Mouse (Mus musculus) kidney, postnatal 10 days (tissue): ENCODE data around the gene Epor.
A peak's percentile ranks its signal among the peaks of the same experiment; 100 is the strongest.

Experiments used
- DNase-seq: peaks from one replicate; pipeline ENCODE4 v3.0.0; 2021; ENCODE audit warnings: mixed read lengths

The Epor gene

GRCm38 (mm10) chr9:21963417-21963816 lies at the start of gene Epor:
TSS of gene Epor (minus strand) at chr9:21963506.
- DNase-seq = peak; percentile 83

DNA sequence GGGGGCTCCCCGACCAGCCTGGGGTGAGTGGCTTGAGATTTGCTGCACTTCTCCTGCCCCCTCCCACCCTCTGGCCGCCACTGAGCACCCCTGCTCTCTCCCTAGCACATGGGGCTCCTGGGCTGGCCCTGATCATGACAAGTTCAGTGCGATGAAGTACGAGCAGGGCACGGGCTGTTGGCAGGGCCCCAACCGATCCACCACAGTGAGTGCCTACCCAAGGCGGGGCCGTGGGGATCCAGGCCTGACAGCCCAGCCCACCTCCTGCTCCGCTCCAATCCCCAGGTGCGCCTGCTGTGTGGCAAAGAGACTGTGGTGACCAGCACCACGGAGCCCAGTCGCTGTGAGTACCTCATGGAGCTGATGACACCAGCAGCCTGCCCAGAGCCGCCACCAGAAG lies 49.4 kb upstream of the Epor start:
- DNase-seq = no peak

- DNase-seq = no peak
Observed at GRCm38 (mm10) chr9:22011055-22011454, 47.7 kb upstream of the Epor start.

GRCm38 (mm10) chr9:22004546-22004945 lies 41.2 kb upstream of the Epor start:
- DNase-seq = no peak

DNA sequence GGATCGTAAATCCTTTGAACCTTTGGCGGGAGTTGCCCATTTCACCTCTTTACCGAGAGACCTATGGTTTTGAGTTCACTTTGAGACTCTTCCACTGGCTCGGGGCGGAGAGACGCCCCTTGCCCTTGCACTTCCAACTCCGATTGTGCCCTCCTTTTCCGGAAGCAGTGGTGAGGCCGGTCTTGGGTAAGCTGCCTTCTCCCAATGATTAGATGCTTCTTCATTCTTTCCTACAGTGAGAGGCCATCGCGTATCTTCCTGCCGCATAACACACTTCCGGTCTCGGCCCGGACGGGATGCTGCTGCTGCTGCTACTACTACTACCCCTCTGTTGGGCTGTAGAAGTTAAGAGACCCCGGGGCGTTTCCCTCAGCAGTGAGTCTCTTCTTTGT lies 39.9 kb upstream of the Epor start:
- DNase-seq = peak; percentile 66

DNA sequence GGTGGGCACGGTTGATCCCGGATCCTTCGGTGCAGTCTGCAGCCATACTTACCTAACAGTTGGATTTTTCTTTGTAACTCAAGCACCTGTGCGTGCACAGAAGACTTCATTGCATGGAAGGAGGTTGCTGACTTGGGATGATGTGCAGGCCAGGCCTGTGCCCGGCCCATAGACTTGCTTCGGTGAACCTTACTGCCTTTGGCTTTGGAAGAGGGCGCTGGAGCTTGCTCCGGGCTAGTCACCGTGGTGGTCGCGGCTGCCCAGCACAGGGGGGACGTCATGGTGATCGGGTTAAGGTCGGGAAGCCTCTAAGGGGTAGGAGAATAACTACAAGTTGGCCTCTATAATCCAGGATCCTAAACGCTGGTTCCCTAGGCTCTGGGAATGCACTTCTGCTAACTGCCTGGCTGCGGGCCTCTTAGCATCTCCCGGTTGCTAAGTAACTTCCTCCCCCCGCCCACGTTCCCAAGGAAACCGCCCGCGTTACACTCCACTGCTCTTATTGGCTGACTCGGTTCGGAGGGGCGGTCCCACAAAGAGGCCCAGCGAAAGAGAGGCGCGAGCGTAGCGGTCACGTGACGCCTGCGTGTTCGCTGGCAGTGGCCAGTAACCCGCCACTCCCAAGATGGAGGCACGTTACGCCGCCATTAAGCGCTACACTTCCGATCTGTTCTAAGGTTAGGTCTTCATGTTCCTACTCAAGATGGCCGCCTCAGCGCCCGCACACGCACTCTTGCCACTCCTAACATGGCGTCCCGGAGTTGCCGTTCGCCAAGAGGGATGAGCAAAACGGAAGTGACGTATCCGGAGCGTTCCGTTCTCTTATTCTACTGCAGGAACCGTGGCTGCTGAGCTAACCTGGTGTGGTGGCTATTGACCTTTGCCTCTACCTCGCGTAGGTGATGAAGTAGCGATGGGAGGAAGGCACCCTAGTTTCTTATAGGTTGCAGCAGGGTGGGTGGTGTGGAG lies 39.2 kb upstream of the Epor start, which contains the start of the genes Ccdc151 and Prkcsh:
Gene Ccdc151, minus strand, starts transcription at position 441 of the 969 bp plus-strand sequence.
Gene Prkcsh, plus strand, starts transcription at position 613 of the 969 bp plus-strand sequence.
- DNase-seq = peak; percentile 100

DNA sequence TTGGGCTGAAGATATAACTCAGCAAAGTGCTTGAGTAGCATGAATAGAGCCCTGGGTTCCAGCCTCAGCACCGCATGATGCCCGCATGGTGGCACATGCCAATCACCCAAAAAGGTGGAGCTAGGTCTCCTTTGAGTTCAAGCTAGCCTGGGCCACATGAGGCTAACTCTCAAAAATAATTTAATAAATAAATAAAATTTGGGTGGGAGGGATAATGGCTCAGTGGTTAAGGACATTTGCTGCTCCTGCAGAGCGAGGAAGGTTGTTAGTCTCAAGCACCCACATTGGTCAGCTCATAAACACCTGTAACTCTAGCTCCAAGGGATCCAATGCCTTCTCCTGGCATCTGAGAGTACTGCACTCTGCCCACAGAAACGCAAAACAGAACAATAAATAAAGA lies 38.3 kb upstream of the Epor start:
- DNase-seq = no peak

GRCm38 (mm10) chr9:22000296-22000695 lies 37.0 kb upstream of the Epor start:
- no peak for DNase-seq

DNA sequence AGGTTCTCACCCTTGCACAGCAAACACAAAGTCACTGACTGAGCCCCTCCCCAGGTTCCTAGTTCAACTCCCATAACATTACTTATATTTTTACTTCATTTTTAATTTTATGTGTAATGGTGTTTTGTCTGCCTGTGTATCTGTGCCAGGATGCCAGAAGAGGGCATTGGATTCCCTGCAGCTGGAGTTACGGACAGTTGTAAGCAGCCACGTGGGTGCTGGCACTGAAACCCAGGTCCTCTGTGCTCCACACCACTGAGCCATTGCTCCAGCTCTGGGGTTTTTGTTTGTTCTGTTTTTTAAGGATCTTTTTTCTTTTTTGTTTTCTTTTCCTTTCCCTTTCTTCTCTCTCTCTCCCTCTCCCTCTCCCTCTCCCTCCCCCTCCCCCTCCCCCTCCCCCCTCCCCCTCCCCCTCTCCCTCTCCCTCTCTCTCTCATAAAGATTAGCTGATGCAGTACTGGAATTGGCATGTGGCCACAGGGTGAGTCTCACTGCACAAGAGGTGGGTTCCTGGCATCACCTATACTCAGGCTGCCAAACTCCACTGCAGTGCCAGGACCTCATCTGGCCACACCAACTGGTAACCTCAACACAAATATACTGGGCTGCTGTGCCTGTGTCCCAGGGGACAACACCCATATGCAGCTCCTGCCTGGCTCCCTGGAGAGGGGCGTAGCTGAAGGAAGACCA lies 33.0 kb upstream of the Epor start:
- no peak for DNase-seq

- no peak for DNase-seq
Observed at GRCm38 (mm10) chr9:21992227-21992626, 28.9 kb upstream of the Epor start.

DNA sequence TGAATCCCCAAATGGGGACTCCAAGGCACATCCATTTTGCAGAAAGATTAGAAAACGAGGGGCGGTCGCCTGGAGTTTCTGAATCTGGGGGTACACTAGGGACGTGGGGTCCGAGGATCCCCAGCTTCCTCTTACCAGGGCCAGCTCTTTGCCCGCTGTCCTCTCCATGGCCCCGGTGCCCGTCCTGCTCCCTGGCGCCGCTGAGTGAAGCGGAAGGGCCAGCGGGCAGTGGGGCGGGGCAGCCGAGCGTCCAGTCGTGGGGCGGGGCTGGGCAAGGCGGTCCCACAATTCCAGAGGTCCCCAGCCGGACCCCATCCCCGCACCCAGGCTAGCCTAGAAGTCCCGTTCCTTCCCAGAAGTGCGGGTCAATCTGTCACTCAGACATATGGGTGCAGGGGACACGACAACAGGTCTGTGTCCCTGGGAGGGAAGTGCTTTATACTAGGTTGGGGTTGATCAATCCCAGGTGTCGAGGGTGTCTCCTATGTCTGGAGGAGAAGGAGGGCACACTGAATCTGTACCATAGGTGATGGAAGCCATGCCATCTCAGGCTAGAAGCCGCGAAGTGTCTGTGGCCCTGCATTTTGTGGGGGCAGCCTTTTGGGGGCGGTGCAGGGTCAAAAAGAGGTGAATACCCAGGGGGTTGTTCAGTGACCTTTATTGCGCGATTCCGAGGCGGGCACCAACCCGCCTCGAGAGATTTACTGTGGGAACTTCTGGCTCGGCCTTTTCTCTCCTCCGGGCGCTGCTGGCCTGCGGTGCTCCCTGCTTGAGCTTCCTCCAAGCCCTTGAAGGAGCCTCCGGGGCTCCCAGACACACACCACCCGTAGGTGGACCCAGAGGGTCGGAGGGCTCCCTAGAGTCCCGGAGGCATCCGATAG lies 26.2 kb upstream of the Epor start, which contains the start of gene Rgl3:
Gene Rgl3, minus strand, starts transcription at position 217 of the 881 bp plus-strand sequence.
- DNase-seq = peak; percentile 86

DNA sequence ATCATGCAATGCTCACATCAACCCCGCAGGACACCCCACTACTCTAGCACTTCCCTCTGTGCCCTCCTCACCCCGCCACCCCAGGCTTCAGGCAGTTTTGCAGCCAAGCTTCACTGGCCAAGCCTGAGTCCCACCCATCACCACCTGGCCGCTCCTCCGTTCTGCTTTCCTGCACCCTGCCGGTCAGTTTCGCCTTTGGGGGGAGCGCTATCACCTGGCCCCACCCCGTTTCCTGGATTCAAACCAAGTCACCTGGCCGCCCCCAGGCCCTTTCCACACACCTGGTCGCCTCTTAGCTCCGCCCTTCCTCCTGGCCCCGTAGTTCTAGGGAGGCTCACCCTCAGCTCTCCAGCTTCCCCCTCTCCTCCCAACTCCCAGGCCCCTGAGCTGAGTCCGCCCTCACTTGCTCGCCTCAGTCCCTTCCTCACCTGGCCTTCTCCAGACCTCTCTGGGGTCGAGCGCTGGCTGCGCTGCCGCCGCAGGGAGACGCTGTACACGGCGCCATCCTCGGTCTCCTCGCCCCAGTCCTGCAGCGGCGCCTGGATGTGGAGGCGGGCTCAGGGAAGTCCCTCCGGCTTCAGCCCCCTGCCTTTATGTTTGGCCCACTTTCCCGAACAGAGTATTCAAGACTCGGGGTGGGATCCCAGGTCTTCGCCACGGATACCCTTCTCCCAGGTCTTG lies 25.3 kb upstream of the Epor start:
- peak; percentile 76 for DNase-seq

- peak; percentile 39 for DNase-seq
Observed at GRCm38 (mm10) chr9:21987592-21988342, 24.5 kb upstream of the Epor start.

DNA sequence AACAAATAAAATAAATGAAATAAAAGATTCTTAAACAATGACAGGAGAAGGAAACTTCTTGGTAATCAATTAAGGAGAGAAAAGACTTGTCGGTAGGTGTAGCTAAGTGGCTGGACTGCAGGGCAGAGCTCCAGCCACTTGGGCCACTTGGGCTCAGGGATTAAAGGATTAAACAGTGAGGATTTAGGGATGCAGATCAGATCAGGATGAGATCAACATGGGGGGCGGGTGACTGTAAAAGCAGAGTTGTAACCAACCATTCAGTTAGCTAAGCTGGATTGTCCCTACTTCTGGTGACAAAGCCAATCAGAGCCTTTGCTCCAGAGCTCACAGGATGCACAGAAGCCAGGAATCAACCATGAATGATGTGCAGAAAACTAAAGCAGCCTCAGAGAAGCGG lies 20.6 kb upstream of the Epor start:
- no peak for DNase-seq

- DNase-seq = no peak
Observed at GRCm38 (mm10) chr9:21978398-21979128, 15.3 kb upstream of the Epor start.

- DNase-seq = peak; percentile 52
Observed at GRCm38 (mm10) chr9:21977972-21978371, 14.7 kb upstream of the Epor start.

GRCm38 (mm10) chr9:21977331-21977730 lies 14.0 kb upstream of the Epor start:
- no peak for DNase-seq

GRCm38 (mm10) chr9:21976626-21977175 lies 13.4 kb upstream of the Epor start:
- no peak for DNase-seq

- no peak for DNase-seq
Observed at GRCm38 (mm10) chr9:21969304-21969703, 6.0 kb upstream of the Epor start.

DNA sequence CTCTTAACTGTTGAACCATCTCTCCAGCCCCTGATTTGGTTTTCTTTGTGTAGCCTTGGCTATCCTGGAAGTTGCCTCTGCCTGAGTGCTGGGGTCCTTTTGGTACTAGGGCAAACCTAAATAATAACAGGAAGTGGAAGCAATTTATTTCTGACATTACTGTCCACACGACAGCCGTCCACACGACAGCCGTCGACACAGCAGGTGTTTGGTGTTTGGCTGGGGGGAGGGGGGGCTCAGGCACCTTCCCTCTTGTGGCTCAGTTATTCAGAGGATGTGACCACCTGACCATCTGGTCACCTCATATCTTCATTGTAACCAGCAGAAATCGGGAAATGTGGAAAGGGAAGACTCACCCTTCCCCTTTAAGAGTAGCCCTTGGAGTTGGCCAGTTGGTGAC lies 5.6 kb upstream of the Epor start:
- DNase-seq = no peak
